Mouse (Mus musculus) erythroblast, adult 5-6 weeks (primary cell): ENCODE measurements around the gene Pde4a. TPM values are rescaled to one million over a fixed set of nuclear protein-coding genes. Genes with fewer than 3 reads are reported as not detected.
A peak's percentile ranks its signal among the peaks of the same experiment; 100 is the strongest.

Experiments
- ATAC-seq: replicated peaks from 2 replicates; pipeline ENCODE4 v1.8.0; 2016; ENCODE audit warnings: moderate number of reproducible peaks, mild to moderate bottlenecking, moderate TSS enrichment, inconsistent platforms; ENCODE audit not compliant: poor library complexity, low FRiP score, severe bottlenecking
- total RNA-seq, 2 experiments: library from RNA; stranded (forward) in 1 of 2; stranded (reverse) in 1 of 2; fragments of 150-400 nt in 1 of 2; fragments of 200-764, 138-1000 nt in 1 of 2; gene quantifications; 2 replicates each; pipeline versions ENCODE4 v1.2.3 to v1.2.4; 2015 to 2017; ENCODE audit warnings: low replicate concordance in 2 of 2

Gene Pde4a
- 2.5 and 2.7 TPM in 2 replicates for total RNA-seq (2015; ENCODE audit: low replicate concordance)
- total RNA-seq (2017; ENCODE audit: low replicate concordance): 0.77 and 1.1 TPM in 2 replicates

DNA sequence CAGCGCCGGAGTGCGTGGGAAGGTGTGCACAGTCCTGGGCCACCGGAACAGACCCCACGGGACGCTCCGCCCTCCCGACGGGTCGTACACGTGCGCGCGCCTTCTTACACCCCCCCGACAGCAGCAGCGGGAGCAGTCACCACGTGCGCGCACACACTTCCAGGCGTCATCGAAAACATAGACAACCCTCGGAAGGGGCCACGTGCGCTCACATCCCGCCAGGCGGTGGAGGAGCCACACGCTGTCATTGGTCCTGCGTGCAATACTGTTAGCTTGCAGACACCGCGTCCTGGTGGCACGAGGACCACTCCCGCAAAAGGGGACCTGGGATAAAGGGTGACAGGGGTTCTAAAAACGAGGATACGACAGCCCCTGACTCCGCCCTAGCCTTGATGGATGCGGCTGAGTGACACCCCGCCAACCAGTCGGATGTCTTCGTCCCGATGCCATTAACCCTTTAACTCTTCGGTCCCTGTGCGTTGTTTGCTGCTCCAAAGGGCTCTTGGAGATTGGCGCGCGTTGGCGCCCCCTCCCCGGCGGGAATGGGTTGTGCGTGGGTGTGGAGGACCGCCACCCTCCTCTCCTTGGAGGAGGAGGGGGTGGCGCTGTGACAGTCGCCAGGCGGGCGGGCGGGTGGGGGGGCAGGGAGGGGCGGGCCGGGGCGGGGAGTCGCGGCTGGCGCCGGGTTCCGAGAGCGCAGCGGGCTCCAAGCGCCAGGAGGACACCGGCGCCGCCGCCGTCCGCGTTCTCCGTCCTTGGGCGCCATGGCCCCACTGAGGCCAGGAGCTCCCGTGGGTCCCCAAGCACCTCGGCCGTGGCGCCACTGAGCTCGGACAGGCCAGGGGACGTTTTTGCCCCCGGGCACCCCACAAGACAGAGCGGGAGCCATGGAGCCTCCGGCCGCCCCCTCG, at the start of gene Pde4a:
Gene Pde4a (plus strand): TSS at position 674 of the 911 bp plus-strand sequence.
- no peak for ATAC-seq

DNA sequence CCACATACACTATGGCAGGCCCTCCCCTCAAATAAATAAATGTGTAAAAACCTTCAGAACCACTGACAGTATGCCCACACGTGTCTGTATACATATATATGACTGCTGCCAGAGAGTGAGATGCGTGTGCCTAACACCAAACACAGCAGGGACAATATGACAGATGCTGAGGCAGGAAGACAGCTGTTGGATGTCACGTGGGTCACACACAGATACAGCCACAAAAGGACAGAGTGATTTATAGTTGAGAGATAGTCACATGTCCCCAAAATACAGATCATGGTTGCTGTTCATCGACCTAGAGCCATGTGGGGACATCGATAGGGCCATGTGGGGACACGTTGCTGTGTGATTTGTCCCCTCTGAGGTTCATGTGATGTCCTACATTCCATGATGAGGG, 48.4 kb upstream of the Pde4a start:
- ATAC-seq: no peak

DNA sequence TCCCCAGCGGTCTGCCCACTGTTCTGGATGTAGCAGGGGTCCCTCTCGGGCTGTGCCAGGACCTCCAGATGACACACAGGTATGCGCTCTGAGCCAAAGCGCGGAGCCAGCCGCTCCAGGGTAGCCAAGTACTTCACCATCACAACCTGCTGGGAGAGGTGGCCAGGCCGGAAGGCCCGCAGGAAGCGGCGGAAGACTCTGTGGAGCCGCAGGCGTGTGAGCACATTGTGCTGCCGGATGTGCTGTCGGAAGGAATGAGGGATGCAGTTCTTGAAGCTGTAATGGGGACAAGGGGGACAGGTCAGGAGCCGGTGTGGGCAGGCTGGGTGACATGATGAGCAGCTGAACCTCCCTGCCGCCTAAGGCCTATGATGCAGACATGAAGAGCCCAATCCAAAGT, 44.0 kb upstream of the Pde4a start:
- ATAC-seq: 0 out of 2 replicates have a peak, but pooled peaks have one; percentile 16

DNA sequence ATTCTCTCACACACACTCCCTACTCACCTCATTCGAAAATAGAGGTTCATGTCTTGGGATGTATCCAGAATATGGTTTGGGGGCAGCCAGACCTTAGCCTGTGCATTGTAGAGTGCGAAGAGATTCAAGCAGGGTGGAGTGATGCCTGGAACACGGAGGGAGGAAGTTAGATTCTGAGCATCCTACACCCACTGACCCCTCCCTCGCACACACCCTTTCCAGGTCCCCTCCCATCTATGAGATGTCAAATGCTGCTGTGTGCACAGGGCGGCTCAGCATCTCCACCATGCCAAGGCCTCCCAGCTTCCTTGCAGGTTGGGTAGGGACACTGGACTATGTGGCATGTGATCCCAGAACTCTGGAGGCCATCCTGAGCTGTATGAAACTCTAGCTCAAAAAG, 40.7 kb upstream of the Pde4a start:
- ATAC-seq: no peak

DNA sequence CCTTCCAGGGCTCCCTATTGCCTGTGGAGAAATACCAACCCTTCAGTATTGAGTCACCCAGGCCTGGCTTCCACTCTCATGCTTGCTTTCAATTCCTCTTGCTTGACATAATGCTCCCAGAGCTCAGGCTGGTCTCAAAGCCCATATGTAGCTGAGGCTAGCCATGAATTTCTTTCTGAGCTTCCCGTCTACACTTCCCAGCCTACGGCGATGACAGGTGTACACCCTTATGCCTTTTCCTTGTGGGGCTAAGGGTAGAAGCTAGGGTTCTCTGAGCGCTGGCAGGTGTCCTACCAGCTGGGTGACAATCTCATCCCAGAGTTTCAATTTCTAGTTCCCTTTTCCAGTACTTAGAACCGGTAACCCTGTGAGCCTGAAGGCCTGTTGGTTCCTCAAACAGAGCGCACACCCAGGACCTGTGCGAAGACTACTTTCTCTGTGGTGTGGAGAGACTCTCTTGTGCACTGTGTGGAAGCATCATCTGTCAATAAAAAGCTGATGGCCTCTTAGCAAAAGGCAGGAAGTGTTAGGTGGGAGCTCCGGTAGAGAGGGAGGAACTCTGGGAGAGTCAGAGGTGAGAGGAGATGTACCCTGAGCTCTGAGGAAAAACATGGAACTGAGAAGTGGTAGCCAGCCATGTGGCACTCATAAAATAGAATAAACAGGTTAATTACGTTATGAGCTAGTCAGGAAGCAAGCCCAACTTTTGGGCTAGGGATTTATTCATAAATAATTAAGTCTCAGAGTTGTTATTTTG, 39.8 kb upstream of the Pde4a start:
- no peak for ATAC-seq

DNA sequence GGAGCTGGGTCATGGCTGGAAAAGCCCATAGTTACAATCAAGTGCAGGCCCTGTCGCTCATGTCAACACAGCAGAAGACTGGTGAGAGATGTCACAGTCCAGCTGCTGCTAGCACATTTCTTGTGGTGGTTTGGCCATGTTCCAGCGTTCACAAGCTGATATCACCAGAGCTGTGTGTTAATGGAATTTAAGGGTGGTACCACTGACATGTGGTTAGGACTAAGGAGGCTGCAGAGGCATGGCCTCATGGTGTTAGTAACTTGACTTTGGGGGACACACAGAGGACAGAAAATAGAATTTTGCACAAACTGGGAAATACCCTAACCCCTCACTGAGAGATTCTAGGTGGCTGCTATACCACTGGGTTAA, 39.3 kb upstream of the Pde4a start:
- 0 out of 2 replicates have a peak, but pooled peaks have one; percentile 18 for ATAC-seq

DNA sequence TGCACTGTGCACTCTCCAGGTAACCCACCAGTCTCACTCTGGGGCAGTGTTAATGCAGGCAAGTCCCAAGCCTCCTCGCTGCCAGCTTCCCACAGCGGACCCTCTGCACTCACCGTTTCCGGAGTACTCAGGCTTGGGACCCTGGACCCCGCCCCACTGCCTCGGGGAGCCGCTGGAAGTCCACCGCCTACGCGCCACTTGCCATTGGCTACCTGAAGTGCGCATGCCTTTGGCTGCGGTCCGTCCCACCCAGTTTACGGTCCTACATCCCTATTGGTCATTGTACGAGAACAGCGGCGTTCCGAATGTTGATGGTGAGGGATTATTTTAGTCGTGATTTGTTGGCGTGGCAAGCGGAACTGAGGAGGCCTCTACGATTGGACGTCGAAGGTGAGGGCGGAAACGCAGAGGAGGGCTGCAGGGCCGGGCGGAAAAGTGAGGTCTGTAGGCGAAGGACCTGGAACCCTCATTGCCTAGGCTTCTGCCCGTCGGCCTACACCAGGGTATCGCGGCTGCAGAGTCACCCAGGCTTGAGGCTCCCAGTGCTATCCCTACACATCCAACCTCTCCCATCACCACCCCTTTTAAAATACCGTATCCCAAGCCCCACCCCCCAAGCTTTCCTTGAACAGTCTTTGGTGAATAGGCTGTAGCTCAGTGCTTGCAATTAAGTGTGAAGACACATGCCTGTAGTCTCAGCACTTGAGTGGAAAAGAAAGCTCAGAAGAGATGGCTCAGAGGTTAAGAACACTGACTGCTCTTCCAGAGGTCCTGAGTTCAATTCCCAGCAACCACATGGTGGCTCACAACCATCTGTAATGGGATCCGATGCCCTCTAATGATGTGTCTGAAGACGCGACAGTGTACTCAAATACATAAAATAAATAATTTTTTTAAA, 34.2 kb upstream of the Pde4a start, which contains the start of gene Tyk2:
Gene Tyk2 (minus strand): TSS at position 185 of the 898 bp plus-strand sequence.
- peak; percentile 94 for ATAC-seq

DNA sequence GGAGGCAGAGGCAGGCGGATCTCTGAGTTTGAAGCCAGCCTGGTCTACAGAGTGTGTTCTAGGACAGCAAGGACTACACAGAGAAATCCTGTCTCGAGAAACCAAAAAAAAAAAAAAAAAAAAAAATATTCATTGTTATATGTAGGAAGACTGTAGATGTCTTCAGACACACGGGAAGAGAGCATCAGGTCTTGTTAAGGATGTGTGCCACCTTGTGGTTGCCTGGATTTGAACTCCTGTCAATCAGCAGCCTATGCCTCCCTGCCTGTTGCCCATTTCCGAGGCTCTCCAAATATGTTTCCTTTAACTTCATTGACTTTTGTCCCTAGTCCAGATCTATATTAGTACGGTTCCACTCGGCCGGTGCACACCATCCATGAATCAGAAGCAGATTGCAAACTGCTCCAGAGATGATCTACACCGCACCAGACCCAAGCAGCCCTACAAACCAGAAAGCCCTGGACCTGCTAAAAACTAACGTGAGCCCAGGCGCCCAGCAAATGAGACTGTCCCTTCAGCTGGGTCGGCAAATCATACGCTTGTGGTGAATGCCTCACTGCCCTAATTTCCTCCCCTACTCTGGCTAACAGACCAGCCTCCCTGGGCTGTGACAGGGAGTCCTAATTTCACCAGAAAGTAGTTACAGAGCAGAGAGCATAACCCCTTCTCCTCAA, 33.3 kb upstream of the Pde4a start:
- no peak for ATAC-seq

DNA sequence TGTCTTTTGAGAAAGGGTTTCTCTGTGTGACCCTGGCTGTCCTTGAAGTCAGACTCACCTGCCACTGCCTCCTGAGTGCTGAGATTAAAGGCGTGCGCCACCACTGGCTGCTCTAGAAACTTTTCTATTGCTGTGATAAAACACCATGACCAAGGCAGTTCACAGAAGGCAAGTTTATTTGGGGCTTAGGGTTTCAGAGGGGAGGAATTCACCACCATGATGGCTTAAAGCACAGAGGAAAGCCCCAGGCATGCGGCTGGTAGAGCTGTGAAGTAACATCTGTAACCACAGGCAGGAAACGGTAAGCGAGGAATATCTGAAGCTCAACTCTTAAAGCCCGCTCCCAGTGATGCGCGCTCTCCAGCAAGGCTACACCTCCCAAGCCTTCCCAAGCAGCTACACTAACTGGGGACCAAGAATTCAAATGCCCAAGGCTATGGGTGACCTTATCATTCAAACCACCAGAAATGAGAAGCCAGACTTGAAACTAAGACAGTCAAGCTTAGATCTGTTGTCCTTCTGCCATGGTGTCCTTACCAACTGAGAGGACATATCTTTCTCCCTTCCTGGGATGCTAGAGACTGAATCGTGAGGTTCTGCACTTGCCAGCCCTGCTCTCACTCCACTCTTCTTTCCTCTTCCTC, 32.3 kb upstream of the Pde4a start:
- ATAC-seq: no peak

DNA sequence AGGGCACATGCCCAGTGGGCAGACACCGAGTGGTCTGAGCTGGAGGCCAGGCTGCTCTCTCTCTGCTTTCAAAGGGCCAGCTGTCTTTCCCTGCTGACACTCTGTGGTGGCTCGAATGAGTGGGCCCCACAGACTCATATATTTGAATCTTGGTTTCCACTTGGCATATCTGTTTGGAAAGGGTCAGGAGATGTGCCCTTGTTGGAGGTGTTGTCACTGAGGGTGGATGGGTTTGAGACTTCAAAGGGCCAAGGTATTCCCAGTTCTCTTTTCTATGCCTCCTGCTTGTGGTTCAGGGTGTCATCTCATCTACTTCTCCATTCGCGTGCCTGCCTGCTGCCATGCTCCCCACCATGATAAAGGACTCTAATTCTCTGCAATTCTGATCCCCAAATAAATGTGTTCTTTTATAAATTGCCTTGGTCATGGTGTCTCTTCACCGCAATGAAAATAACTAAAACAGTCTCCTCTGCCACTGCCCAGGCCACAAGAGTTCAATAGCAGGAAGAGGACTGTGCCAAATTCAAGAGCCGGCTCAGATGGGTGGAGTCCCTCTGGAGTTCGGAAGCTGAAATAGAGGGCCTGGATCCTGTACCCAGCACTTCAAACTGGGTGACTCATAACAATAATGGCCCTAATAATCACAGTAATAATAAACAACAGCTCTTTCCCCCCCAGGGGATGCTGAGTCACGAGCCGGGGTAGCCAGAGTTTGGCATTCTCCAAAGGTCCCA, 30.8 kb upstream of the Pde4a start:
- ATAC-seq: no peak

DNA sequence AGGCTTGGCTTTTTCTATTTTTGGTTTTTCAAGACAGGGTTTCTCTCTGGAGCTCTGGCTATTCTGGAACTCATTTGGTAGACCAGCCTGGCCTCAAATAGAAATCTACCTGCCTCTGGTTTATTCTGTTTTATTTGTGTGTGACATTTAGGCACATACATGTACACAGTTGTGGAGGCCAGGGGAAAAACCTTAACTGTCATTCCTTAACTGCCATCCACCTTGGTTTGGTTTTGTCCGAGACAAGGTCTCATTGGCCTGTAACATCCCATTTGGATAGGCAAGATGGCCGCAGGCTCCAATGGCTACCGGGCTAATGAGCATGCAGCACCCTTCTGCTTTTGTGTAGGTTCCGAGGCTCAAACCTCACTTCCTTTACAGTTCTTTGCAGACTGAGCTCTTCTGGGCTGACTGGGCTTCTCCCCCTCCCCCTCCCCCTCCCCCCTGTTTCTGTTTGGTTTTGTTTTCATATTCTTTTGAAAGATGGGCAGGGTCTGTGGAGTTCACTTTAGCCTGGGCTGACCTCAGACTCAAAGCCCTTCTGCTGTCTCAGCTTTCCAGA, 30.1 kb upstream of the Pde4a start:
- no peak for ATAC-seq

DNA sequence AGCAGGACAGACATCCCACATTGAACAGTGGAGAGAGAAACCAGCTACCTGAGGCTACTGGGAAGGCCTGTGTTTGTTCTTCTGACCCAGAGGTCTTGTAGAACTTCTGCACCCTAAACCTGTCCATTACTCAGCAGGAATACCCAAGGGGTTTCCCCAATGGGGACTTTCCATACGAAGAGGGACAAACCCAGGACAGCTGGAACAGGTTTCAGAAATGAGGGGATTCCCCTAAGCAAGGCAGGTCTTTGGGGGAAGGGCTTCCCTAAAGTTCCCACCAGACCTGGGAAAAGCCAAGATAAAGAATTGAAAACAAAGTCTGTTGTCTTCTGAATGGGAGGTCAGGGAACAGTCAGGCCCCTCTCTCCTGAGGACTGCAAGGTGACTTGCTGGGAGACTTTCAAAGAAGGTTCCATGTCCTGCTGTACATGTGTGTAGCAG, 29.6 kb upstream of the Pde4a start:
- ATAC-seq: no peak

DNA sequence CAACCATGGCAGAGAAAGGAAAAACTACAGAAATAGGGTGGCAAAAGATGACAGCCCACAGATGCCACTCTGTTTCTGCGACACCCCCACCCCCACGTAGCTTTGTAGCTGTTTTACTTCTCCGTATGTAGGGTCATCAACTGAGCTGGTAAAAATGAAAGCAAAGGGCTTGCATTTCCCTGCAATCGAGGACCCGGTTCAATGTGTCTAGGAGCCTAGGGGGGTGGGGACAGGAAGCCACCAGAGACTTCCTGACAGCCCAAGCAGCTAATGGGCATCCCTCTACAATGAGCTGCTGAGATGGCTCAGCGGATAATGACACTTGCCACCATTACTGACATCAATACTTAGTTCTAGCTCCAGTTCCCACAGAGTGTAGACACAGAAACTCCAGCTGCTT, 29.1 kb upstream of the Pde4a start:
- ATAC-seq: no peak

DNA sequence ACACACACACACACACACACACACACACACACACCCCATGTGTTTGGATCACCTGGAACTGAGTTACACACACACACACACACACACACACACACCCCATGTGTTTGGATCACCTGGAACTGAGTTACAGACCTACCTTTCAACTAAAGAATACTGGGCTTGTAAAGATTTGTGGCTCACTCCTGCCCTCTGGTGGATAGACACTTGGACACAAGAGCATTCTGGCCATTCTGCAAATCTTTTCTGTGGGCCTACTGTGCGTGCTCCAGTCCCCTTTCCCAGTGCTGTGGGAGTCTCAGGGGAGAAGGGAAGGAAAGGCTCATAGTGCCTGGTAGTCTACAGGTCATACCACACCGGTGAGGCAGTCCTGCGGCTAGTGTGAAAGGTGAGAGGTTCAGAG, 28.3 kb upstream of the Pde4a start:
- peak; percentile 77 for ATAC-seq

DNA sequence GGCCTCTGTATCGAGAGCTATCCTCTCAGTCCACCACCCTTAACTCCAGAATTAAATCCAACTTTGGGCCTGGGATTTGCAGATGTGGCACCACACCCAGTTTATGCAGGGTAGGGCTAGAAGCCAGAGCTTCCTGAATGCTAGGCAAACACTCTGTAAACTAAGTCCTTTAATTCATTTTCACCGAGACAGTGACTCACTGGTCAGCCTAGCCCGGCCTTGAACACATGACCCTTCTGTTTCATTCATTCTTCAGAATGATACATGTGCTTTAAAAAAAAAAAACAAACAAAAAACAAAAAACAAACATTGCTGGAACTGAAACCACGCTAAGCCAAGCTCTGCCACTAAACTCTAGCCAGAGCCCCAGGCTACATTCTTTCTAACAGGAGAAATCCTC, 27.1 kb upstream of the Pde4a start:
- no peak for ATAC-seq

DNA sequence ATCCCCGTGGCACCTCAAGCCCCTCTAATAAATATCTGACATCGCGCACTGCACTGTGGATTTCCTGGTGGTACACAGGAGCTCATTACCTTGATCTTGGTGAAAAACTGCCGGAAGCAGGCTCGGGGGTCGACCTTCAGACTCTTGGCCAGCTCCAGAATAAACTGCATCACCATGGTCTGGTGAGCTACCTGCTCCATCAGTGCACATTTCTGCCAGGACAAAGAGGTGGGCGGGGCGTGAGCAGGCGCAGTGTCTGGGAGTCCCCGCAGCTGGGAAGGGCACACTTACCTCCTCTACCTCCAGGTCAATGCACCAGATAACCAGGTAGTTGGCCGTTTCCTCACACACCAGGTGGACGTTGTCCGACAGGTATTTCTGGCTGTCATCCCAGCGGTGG, 23.6 kb upstream of the Pde4a start:
- no peak for ATAC-seq

DNA sequence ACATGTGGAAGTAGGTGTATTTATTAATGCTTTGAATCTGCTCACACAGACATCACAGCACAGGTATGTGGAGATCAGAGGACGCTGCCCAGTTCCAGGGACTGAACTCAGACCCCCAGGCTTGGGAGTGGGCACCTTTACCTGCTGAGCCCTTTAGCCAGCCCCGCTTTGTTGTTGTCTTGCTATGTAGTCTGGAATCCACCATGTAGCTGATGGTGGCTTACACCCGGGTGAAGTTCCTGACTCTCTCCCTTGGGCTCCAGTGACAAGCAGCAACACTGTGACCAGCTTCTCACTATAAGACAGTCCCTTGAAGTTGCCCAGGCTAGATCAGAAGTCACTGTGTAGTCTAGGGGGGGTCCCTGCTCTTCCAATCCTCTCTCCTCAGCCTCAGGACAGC, 21.2 kb upstream of the Pde4a start:
- no peak for ATAC-seq

DNA sequence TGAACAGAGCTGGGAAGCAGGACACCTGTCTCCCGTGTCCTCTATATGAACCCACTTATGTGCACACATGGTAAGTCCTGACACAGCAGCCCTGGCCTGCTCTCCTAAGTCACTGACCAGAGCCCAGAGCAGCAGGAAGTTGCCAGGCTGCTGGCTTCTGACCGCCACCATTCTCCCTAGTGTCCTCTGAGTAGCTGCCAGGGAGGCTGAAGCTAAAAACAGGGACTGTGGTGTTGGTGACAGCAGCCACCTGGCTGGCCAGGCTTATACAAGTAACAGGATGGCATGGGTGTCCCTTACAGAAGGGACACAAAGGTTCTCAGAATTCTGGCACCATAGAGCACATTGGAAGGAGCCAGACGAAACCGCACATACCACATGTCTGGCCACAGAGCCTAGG, 20.1 kb upstream of the Pde4a start:
- ATAC-seq: no peak
